10 mouse cellular contexts compared by ENCODE assay signal in genomic region chr11:68030771-68031170, GRCm38 (mm10).
DNase-seq lines count a peak whose midpoint lies in the region; ATAC-seq and TF ChIP-seq lines count a peak whose summit lies in the region.
"Had no signal": no experiment of that assay in that cellular context is flagged by ENCODE, and none has a peak within 500 bp of the region (broad histone marks: within the 10 kb centered on the region; RNA-seq: fewer than 3 reads in every experiment).

No protein-coding gene starts in this region.

- no peak overlapping the region for H3K4me3 ChIP-seq in heart, embryonic 12.5 days
- no peak overlapping the region for H3K4me3 ChIP-seq in stomach, postnatal 0 days (ENCODE audit: low read depth, low read length)
- H3K4me3 ChIP-seq in forebrain, embryonic 16.5 days (replicated peaks; ENCODE audit: low read length), result no peak overlapping the region
- H3K4me3 ChIP-seq: embryonic facial prominence, embryonic 13.5 days; liver, embryonic 15.5 days had no signal

- no peak for ATAC-seq in heart, embryonic 12.5 days (ENCODE audit: insufficient number of reproducible peaks, low FRiP score)
- peak; percentile 52; the same call in 1 of the 2 replicates for ATAC-seq in stomach, postnatal 0 days (ENCODE audit: low FRiP score, low TSS enrichment)
- no peak for ATAC-seq in forebrain, embryonic 16.5 days

- WGBS in heart, embryonic 12.5 days, result 84% methylated on average over 1 of the region's 1 CpGs
- WGBS in stomach, postnatal 0 days, result 100% methylated on average over 1 of the region's 1 CpGs
- WGBS in forebrain, embryonic 16.5 days, result 85% methylated on average over 1 of the region's 1 CpGs

- H3K4me2 ChIP-seq in heart, embryonic 12.5 days, result no peak overlapping the region
- no peak overlapping the region for H3K4me2 ChIP-seq in stomach, postnatal 0 days (replicated peaks; ENCODE audit: low read depth)
- no peak overlapping the region for H3K4me2 ChIP-seq in forebrain, embryonic 16.5 days (ENCODE audit: low read length)
- H3K4me2 ChIP-seq: embryonic facial prominence, embryonic 13.5 days; liver, embryonic 15.5 days had no signal

- H3K27me3 ChIP-seq in heart, embryonic 12.5 days (replicated peaks), result no peaks in the 10 kb centered on the region
- no peaks in the 10 kb centered on the region for H3K27me3 ChIP-seq in stomach, postnatal 0 days (ENCODE audit: control insufficient read depth, insufficient read depth, low read length)
- no peaks in the 10 kb centered on the region for H3K27me3 ChIP-seq in forebrain, embryonic 16.5 days (replicated peaks; ENCODE audit: control insufficient read depth, insufficient read depth, low read length)
- H3K27me3 ChIP-seq: embryonic facial prominence, embryonic 13.5 days; liver, embryonic 15.5 days had no signal

- no peak for TF ChIP-seq CTCF in stomach, postnatal 0 days (IDR thresholded peaks at IDR 0.05; ENCODE audit: low read depth)

- H3K27ac ChIP-seq in heart, embryonic 12.5 days (ENCODE audit: poor library complexity, severe bottlenecking), result no peak overlapping the region
- no peak overlapping the region for H3K27ac ChIP-seq in stomach, postnatal 0 days (replicated peaks)
- no peak overlapping the region for H3K27ac ChIP-seq in forebrain, embryonic 16.5 days (ENCODE audit: low read length)
- H3K27ac ChIP-seq: embryonic facial prominence, embryonic 13.5 days; liver, embryonic 15.5 days had no signal

- peak; percentile 99 for DNase-seq in heart, adult 11 months
- peak; percentile 76 for DNase-seq in NIH3T3 (ENCODE audit: low read depth)
- DNase-seq in gastrocnemius, adult 8-10 months (ENCODE audit: low spot score in 2 of 2), result peak; percentile 35 to 56
- DNase-seq in layer of hippocampus, adult 8-10 months (ENCODE audit: low spot score in 2 of 2), result peak; percentile 61 to 70
- no peak for DNase-seq in stomach, postnatal 0 days (ENCODE audit: low spot score)
- no peak for DNase-seq in c-Kit-positive CD71-positive TER-119-positive erythroid progenitor cells, embryonic 14.5 days (ENCODE audit: low spot score)

- H3K9me3 ChIP-seq in heart, embryonic 12.5 days (replicated peaks), result no peaks in the 10 kb centered on the region
- no peaks in the 10 kb centered on the region for H3K9me3 ChIP-seq in stomach, postnatal 0 days (ENCODE audit: control insufficient read depth, low read length)
- H3K9me3 ChIP-seq in forebrain, embryonic 16.5 days (ENCODE audit: control insufficient read depth, low read length), result no peaks in the 10 kb centered on the region
- H3K9me3 ChIP-seq: embryonic facial prominence, embryonic 13.5 days; liver, embryonic 15.5 days had no signal

- H3K36me3 ChIP-seq in heart, embryonic 12.5 days, result 0 out of 2 replicates have a peak, but pooled peaks cover 4% of the 10 kb centered on the region
- no peaks in the 10 kb centered on the region for H3K36me3 ChIP-seq in stomach, postnatal 0 days (ENCODE audit: control insufficient read depth, insufficient read depth, low read length)
- no peaks in the 10 kb centered on the region for H3K36me3 ChIP-seq in forebrain, embryonic 16.5 days (ENCODE audit: control insufficient read depth, insufficient read depth)
- H3K36me3 ChIP-seq: embryonic facial prominence, embryonic 13.5 days; liver, embryonic 15.5 days had no signal

- no peak overlapping the region for H3K9ac ChIP-seq in heart, embryonic 12.5 days
- H3K9ac ChIP-seq in stomach, postnatal 0 days (ENCODE audit: low read length), result no peak overlapping the region
- no peak overlapping the region for H3K9ac ChIP-seq in forebrain, embryonic 16.5 days (replicated peaks; ENCODE audit: low read depth, low read length)
- H3K9ac ChIP-seq: embryonic facial prominence, embryonic 13.5 days; liver, embryonic 15.5 days had no signal

- H3K4me1 ChIP-seq in heart, embryonic 12.5 days (replicated peaks), result 0 out of 2 replicates have a peak, but pooled peaks cover 5% of the 10 kb centered on the region
- no peaks in the 10 kb centered on the region for H3K4me1 ChIP-seq in stomach, postnatal 0 days (replicated peaks; ENCODE audit: control insufficient read depth, insufficient read depth)
- H3K4me1 ChIP-seq in forebrain, embryonic 16.5 days (replicated peaks; ENCODE audit: control insufficient read depth, insufficient read depth, low read length), result no peaks in the 10 kb centered on the region

- no peak for TF ChIP-seq EP300 in stomach, postnatal 0 days (optimal IDR thresholded peaks at IDR 0.05)

Comparison
In these comparisons a context has a peak if more than half of its experiments do, and no peak if none do; other contexts are left out.
1. DNase-seq: peak in heart, adult 11 months (single experiment), NIH3T3 (single experiment), gastrocnemius, adult 8-10 months (2 of 2) and layer of hippocampus, adult 8-10 months (2 of 2); none in stomach, postnatal 0 days (single experiment) and c-Kit-positive CD71-positive TER-119-positive erythroid progenitor cells, embryonic 14.5 days (single experiment).